Mouse (Mus musculus) mouse embryonic stem cell (cell line): Measurements from ENCODE around the gene Iqck.

Source experiments
- in situ Hi-C, 2 experiments: fragments of 300-500 bp; cut with MboI; formaldehyde crosslinking; loops; 1 replicate in 1 of 2; 3 replicates in 1 of 2; pipeline ENCODE4 v1.14.3; 2019 to 2020; ENCODE audit warnings: low sequenced_read_pairs in 2 of 2, low pct_unique_long_range_greater_than_20kb in 1 of 2, mixed read lengths in 1 of 2; ENCODE audit not compliant: unreplicated experiment in 1 of 2

Iqck gene

GRCm38 (mm10) chr7:118848796-118849195, 6.8 kb upstream of the Iqck start:
- in situ Hi-C loops, result no loop called here

GRCm38 (mm10) chr7:118849543-118850250, 5.9 kb upstream of the Iqck start:
- in situ Hi-C loops, result loop anchor here (10.0 kb wide), 1 partner anchor 145 kb away; the partner anchor contains the start of gene Gprc5b (in 2 of the 2)

- in situ Hi-C loops, result loop anchor here (10.0 kb wide), 1 partner anchor 144 kb away; the partner anchor contains the start of gene Gprc5b (in 2 of the 2)
Measured at GRCm38 (mm10) chr7:118850676-118851290, 4.8 kb upstream of the Iqck start.

GRCm38 (mm10) chr7:118851571-118851970, 4.0 kb upstream of the Iqck start:
- in situ Hi-C loops, result loop anchor here (10.0 kb wide), 1 partner anchor 143 kb away; the partner anchor contains the start of gene Gprc5b (in 2 of the 2)

- in situ Hi-C loops, result loop anchor here (10.0 kb wide), 1 partner anchor 142 kb away; the partner anchor contains the start of gene Gprc5b (in 2 of the 2)
Measured at GRCm38 (mm10) chr7:118852611-118853010, 2.9 kb upstream of the Iqck start.

- in situ Hi-C loops, result loop anchor here (10.0 kb wide), 1 partner anchor 140 kb away; the partner anchor contains the start of gene Gprc5b (in 2 of the 2)
Measured at GRCm38 (mm10) chr7:118854606-118855005, 946 bp upstream of the Iqck start.

GRCm38 (mm10) chr7:118855877-118856304, 339 bp downstream of the Iqck start, which contains the start of gene Knop1:
Gene Knop1 (minus strand): TSS chr7:118856254.
- in situ Hi-C loops, result loop anchor here (10.0 kb wide), 1 partner anchor 139 kb away; the partner anchor contains the start of gene Gprc5b (in 2 of the 2)

- in situ Hi-C loops, result loop anchor here (10.0 kb wide), 1 partner anchor 136 kb away; the partner anchor contains the start of gene Gprc5b (in 2 of the 2)
Measured at GRCm38 (mm10) chr7:118858640-118859039, 3.1 kb downstream of the Iqck start.

- in situ Hi-C loops, result no loop called here
Measured at GRCm38 (mm10) chr7:118865362-118865761, 9.8 kb downstream of the Iqck start.

GRCm38 (mm10) chr7:118879466-118880029, 24.0 kb downstream of the Iqck start:
- in situ Hi-C loops, result loop anchor here in 1 of 2 experiments (10.0 kb wide), 1 partner anchor 115 kb away; the partner anchor contains the start of gene Gprc5b

GRCm38 (mm10) chr7:118883957-118884356, 28.4 kb downstream of the Iqck start:
- in situ Hi-C loops, result loop anchor here in 1 of 2 experiments (10.0 kb wide), 1 partner anchor 111 kb away; the partner anchor contains the start of gene Gprc5b

- in situ Hi-C loops, result loop anchor here in 1 of 2 experiments (10.0 kb wide), 1 partner anchor 110 kb away; the partner anchor contains the start of gene Gprc5b
Measured at GRCm38 (mm10) chr7:118884969-118885368, 29.4 kb downstream of the Iqck start.

- in situ Hi-C loops, result loop anchor here in 1 of 2 experiments (10.0 kb wide), 1 partner anchor 107 kb away; the partner anchor contains the start of gene Gprc5b
Measured at GRCm38 (mm10) chr7:118887303-118888055, 31.9 kb downstream of the Iqck start.

GRCm38 (mm10) chr7:118889046-118889680, 33.6 kb downstream of the Iqck start:
- in situ Hi-C loops, result loop anchor here in 1 of 2 experiments (10.0 kb wide), 1 partner anchor 106 kb away; the partner anchor contains the start of gene Gprc5b

GRCm38 (mm10) chr7:118895469-118896450, 40.2 kb downstream of the Iqck start:
- in situ Hi-C loops, result no loop called here

GRCm38 (mm10) chr7:118898063-118898462, 42.5 kb downstream of the Iqck start:
- in situ Hi-C loops, result no loop called here
